Comparison of ENCODE assay signal across 8 mouse cellular contexts in the genomic region with DNA sequence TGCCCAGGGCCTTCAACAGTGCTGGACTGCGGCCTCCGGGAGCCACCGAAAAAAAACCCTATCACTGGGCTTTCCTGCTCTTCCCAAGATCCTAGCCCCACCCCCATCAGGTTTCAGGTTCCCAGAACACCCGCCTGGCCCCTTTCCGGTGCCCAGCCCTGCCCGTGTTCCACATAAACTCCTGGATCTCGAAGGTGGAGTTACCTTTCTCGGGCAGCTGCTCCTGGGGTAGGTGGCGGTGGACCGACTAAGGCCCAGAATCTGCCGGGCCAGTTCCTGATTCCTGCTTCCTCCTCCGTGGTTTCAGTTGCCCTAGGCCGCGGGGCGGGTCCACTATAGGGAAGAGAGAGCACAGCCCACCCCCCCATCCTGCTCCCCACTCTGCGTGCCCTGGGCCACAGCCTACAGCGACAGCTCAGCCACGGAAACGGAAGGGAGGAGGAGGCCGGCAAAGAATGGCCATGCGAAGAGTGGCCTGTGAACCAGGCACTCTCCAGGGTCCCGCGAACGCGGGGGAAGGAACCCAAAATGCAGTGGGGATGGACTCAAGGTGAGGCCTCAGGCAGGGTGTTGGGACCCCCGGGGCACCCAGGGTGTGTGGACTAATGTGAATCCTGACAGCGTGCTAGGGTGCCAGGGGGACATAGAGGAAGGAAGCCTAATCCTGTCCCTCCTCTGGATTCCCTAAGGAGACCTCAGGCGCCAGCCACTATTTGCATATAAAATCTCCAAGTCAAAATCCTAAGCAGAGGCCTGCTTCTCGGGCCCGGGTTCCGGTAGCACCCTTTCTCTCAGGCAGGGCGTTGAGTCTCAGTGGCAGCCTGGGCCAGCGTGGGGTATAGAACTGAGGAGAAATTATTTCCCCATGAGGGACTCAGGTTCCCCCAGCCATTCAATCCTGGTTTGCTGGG. TPM values are rescaled to one million over a fixed set of nuclear protein-coding genes. Genes with fewer than 3 reads are reported as not detected.
A peak's percentile ranks its signal among the peaks of the same experiment; 100 is the strongest.
DNase-seq lines count a peak whose midpoint lies in the region; ATAC-seq and TF ChIP-seq lines count a peak whose summit lies in the region.

A gene (minus strand): TSS at position 314 of the 911 bp plus-strand sequence.

- H3K27me3 ChIP-seq in heart, embryonic 14.5 days (ENCODE audit: control insufficient read depth, insufficient read depth, low read length) = no peaks in the 10 kb centered on the region
- H3K27me3 ChIP-seq in kidney, postnatal 0 days (ENCODE audit: insufficient read depth, low read length) = no peaks in the 10 kb centered on the region
- H3K27me3 ChIP-seq in spleen, adult 2 months (ENCODE audit: control insufficient read depth, insufficient read depth, low read length) = no peaks in the 10 kb centered on the region

- H3K4me3 ChIP-seq in embryonic fibroblast, embryonic 13.5 days (ENCODE audit: insufficient read depth, low read length) = peak within 1 kb of the TSS; percentile 12
- H3K4me3 ChIP-seq in heart, embryonic 14.5 days (ENCODE audit: control insufficient read depth in 1 of 2, insufficient read depth in 1 of 2, low read depth in 1 of 2, low read length in 2 of 2) = peak within 1 kb of the TSS; percentile 41 to 44
- H3K4me3 ChIP-seq in kidney, postnatal 0 days (replicated peaks; ENCODE audit: low read depth, low read length) = peak within 1 kb of the TSS; percentile 26
- peak within 1 kb of the TSS; percentile 56 for H3K4me3 ChIP-seq in spleen, adult 2 months (ENCODE audit: extremely low read depth, insufficient read depth, insufficient read length)

- no peak for TF ChIP-seq CTCF in embryonic fibroblast, embryonic 13.5 days (IDR thresholded peaks at IDR 0.05; ENCODE audit: borderline replicate concordance, insufficient read depth, low read length)
- no peak for TF ChIP-seq CTCF in kidney, postnatal 0 days (IDR thresholded peaks at IDR 0.05; ENCODE audit: low read depth)
- no peak for TF ChIP-seq CTCF in spleen, adult 2 months (IDR thresholded peaks at IDR 0.05; ENCODE audit: extremely low read depth, insufficient read depth, insufficient read length, insufficient replicate concordance)

- H3K9ac ChIP-seq in heart, embryonic 14.5 days (ENCODE audit: low read length) = peak within 1 kb of the TSS; percentile 75
- H3K9ac ChIP-seq in kidney, postnatal 0 days (ENCODE audit: low read depth, low read length) = peak within 1 kb of the TSS; percentile 50

- ATAC-seq in heart, embryonic 14.5 days (ENCODE audit: insufficient number of reproducible peaks, insufficient read depth, low FRiP score, low read depth) = peak; percentile 51
- ATAC-seq in kidney, postnatal 0 days (replicated peaks; ENCODE audit: low FRiP score, low read depth) = peak; percentile 38

- peak; percentile 63 for DNase-seq in layer of hippocampus, adult 11-12 months (ENCODE audit: low spot score)
- no peak for DNase-seq in layer of hippocampus, adult 8-10 months (ENCODE audit: low spot score in 2 of 2)
- DNase-seq in kidney, postnatal 0 days (ENCODE audit: low spot score) = peak; percentile 77
- peak; percentile 80 for DNase-seq in lung, postnatal 25 days (ENCODE audit: low spot score)
- DNase-seq in spleen, adult 2 months (ENCODE audit: low read depth in 1 of 2, low spot score in 2 of 2) = peak in 1 of 2 experiments; percentile 62
- DNase-seq in ovary, adult 18-20 months (ENCODE audit: low spot score) = no peak

- peak within 1 kb of the TSS; percentile 73 for H3K4me2 ChIP-seq in heart, embryonic 14.5 days (ENCODE audit: low read length)
- peak within 1 kb of the TSS; percentile 57 for H3K4me2 ChIP-seq in kidney, postnatal 0 days (ENCODE audit: low read length)

- peaks cover 4% of the 10 kb centered on the region; the same call in 1 of the 2 replicates for H3K4me1 ChIP-seq in embryonic fibroblast, embryonic 13.5 days (ENCODE audit: control insufficient read depth, insufficient read depth, low read length)
- peaks cover 5 to 21% of the 10 kb centered on the region in 2 experiments; a peak in 3 of 4 replicates for H3K4me1 ChIP-seq in heart, embryonic 14.5 days (ENCODE audit: control insufficient read depth in 2 of 2, insufficient read depth in 2 of 2, low read length in 2 of 2)
- peaks cover 16% of the 10 kb centered on the region; the same call in 1 of the 2 replicates for H3K4me1 ChIP-seq in kidney, postnatal 0 days (replicated peaks; ENCODE audit: insufficient read depth, low read length)
- H3K4me1 ChIP-seq in spleen, adult 2 months (ENCODE audit: control insufficient read depth, insufficient read depth, insufficient read length) = no peaks in the 10 kb centered on the region; the same call in 1 of the 2 replicates

- peak within 1 kb of the TSS; percentile 59 for H3K27ac ChIP-seq in embryonic fibroblast, embryonic 13.5 days (ENCODE audit: insufficient read depth, low read length)
- peak within 1 kb of the TSS; percentile 57 to 80 for H3K27ac ChIP-seq in heart, embryonic 14.5 days (replicated peaks in 1 of 2; ENCODE audit: control insufficient read depth in 1 of 2, insufficient read depth in 1 of 2, low read depth in 2 of 2, low read length in 2 of 2)
- peak within 1 kb of the TSS; percentile 70 for H3K27ac ChIP-seq in kidney, postnatal 0 days
- peak within 1 kb of the TSS; percentile 88 for H3K27ac ChIP-seq in spleen, adult 2 months (ENCODE audit: insufficient read depth, low read length)

- H3K9me3 ChIP-seq in heart, embryonic 14.5 days (ENCODE audit: control insufficient read depth, low read length) = no peaks in the 10 kb centered on the region
- H3K9me3 ChIP-seq in kidney, postnatal 0 days (replicated peaks; ENCODE audit: low read length) = no peaks in the 10 kb centered on the region

- peak; percentile 33; the same call in 1 of the 2 replicates for TF ChIP-seq POLR2A in embryonic fibroblast, embryonic 13.5 days (IDR thresholded peaks at IDR 0.05; ENCODE audit: low read depth, low read length)
- 0 out of 2 replicates have a peak, but pooled peaks have one; percentile 3 for TF ChIP-seq POLR2A in spleen, adult 2 months (IDR thresholded peaks at IDR 0.05; ENCODE audit: low read depth, low read length)

- WGBS in heart, embryonic 14.5 days = 11% methylated on average over 33 of the region's 33 CpGs
- 9% methylated on average over 33 of the region's 33 CpGs for WGBS in kidney, postnatal 0 days
- 13% methylated on average over 33 of the region's 33 CpGs for WGBS in spleen, adult 2 months

- H3K36me3 ChIP-seq in heart, embryonic 14.5 days (ENCODE audit: control insufficient read depth, insufficient read depth, low read length) = peaks cover 39% of the 10 kb centered on the region
- H3K36me3 ChIP-seq in kidney, postnatal 0 days (ENCODE audit: insufficient read depth, low read length) = peaks cover 39% of the 10 kb centered on the region
- peaks cover 26% of the 10 kb centered on the region for H3K36me3 ChIP-seq in spleen, adult 2 months (ENCODE audit: control insufficient read depth, insufficient read depth, low read length)

RNA-seq across cellular contexts. Expression of the gene that starts here (rescaled TPM):
- total RNA-seq in layer of hippocampus, adult 8-10 months (2022) = 10 to 100 TPM in 2 of 4 experiments, 1 to 10 TPM in 2; 7.0 to 20.0 (median 14.1) TPM
- 7.5 and 7.9 TPM in 2 replicates for polyA plus RNA-seq in embryonic fibroblast, embryonic 13.5 days (2011; ENCODE audit: insufficient read length, low read depth, missing spikeins)
- 12.3 and 13.5 TPM in 2 replicates for polyA plus RNA-seq in heart, embryonic 14.5 days (2014; fragmentation: Nextera tagmentation; extraction: Ambion mirVana)
- 12.4 and 12.5 TPM in 2 replicates for polyA plus RNA-seq in kidney, postnatal 0 days (2015; fragmentation: Nextera tagmentation; extraction: Ambion mirVana)
- polyA plus RNA-seq in spleen, adult 2 months (2012; rRNA removed) = 52.8 and 90.0 TPM in 2 replicates

Comparison
In these comparisons a context has a peak if more than half of its experiments do, and no peak if none do; other contexts are left out.
1. DNase-seq: peak in layer of hippocampus, adult 11-12 months (single experiment), kidney, postnatal 0 days (single experiment) and lung, postnatal 25 days (single experiment); none in layer of hippocampus, adult 8-10 months (0 of 2) and ovary, adult 18-20 months (single experiment).
2. Peak in every context shown above with its lines, with median percentiles within 50 percentile points of each other: H3K27ac ChIP-seq and H3K4me3 ChIP-seq.